Comparison of ENCODE assay signal across 8 mouse cellular contexts in genomic region chr13:31629321-31629851, GRCm38 (mm10). TPM values are rescaled to one million over a fixed set of nuclear protein-coding genes. Genes with fewer than 3 reads are reported as not detected.
DNase-seq lines count a peak whose midpoint lies in the region; ATAC-seq and TF ChIP-seq lines count a peak whose summit lies in the region.

No protein-coding gene starts in this region.

- H3K9me3 ChIP-seq in forebrain, postnatal 0 days (ENCODE audit: low read length) = no peaks in the 10 kb centered on the region
- no peaks in the 10 kb centered on the region for H3K9me3 ChIP-seq in liver, embryonic 12.5 days (replicated peaks)

- DNase-seq in heart, adult 11 months = peak; percentile 89
- no peak for DNase-seq in heart, adult 9 months (ENCODE audit: low spot score in 2 of 2)
- DNase-seq in Muller cell, postnatal 12 days (ENCODE audit: inconsistent ontology term) = peak; percentile 55
- DNase-seq in forebrain, postnatal 0 days = no peak
- DNase-seq in cerebellum, adult 11 months = no peak
- no peak for DNase-seq in right cerebral cortex, adult 18-20 months

- H3K4me2 ChIP-seq in forebrain, postnatal 0 days (ENCODE audit: low read depth) = peak overlapping the region; percentile 49
- peak overlapping the region; percentile 60 for H3K4me2 ChIP-seq in liver, embryonic 12.5 days

- peak overlapping the region; percentile 32 for H3K4me3 ChIP-seq in forebrain, postnatal 0 days (ENCODE audit: low read depth, low read length)
- peak overlapping the region; percentile 35 for H3K4me3 ChIP-seq in liver, embryonic 12.5 days
- H3K4me3 ChIP-seq in olfactory bulb, adult 2 months (ENCODE audit: insufficient read depth, low read depth, low read length) = peak overlapping the region; percentile 28

- under 1% methylated on average over 40 of the region's 40 CpGs for WGBS in forebrain, postnatal 0 days
- WGBS in liver, embryonic 12.5 days (ENCODE audit: insufficient replicate concordance) = 2% methylated on average over 40 of the region's 40 CpGs
- 2% methylated on average over 40 of the region's 40 CpGs for WGBS in olfactory bulb, adult 2 months

- H3K36me3 ChIP-seq in forebrain, postnatal 0 days (ENCODE audit: insufficient read depth) = no peaks in the 10 kb centered on the region
- H3K36me3 ChIP-seq in liver, embryonic 12.5 days = no peaks in the 10 kb centered on the region

- 0 out of 2 replicates have a peak, but pooled peaks cover 7% of the 10 kb centered on the region for H3K4me1 ChIP-seq in forebrain, postnatal 0 days (ENCODE audit: insufficient read depth)
- peaks cover 5% of the 10 kb centered on the region; the same call in 1 of the 2 replicates for H3K4me1 ChIP-seq in liver, embryonic 12.5 days
- H3K4me1 ChIP-seq in olfactory bulb, adult 2 months (ENCODE audit: control insufficient read depth, insufficient read depth, low read length) = peaks cover 27% of the 10 kb centered on the region

- ATAC-seq in forebrain, postnatal 0 days = no peak
- no peak for ATAC-seq in liver, embryonic 12.5 days

- peak overlapping the region; percentile 35; the same call in 1 of the 2 replicates for H3K9ac ChIP-seq in forebrain, postnatal 0 days
- H3K9ac ChIP-seq in liver, embryonic 12.5 days = no peak overlapping the region

- TF ChIP-seq CTCF in forebrain, postnatal 0 days (IDR thresholded peaks at IDR 0.05; ENCODE audit: low read depth) = 0 out of 2 replicates have a peak, but pooled peaks have one; percentile 1
- no peak for TF ChIP-seq CTCF in olfactory bulb, adult 2 months (IDR thresholded peaks at IDR 0.05; ENCODE audit: insufficient read depth, low read depth, low read length)

- peaks cover 82% of the 10 kb centered on the region for H3K27me3 ChIP-seq in forebrain, postnatal 0 days (ENCODE audit: insufficient read depth, low read length)
- peaks cover 93% of the 10 kb centered on the region for H3K27me3 ChIP-seq in liver, embryonic 12.5 days (replicated peaks)

- no peak for TF ChIP-seq POLR2A in olfactory bulb, adult 2 months (IDR thresholded peaks at IDR 0.05; ENCODE audit: insufficient read depth, low read depth, low read length)

- no peak overlapping the region for H3K27ac ChIP-seq in forebrain, postnatal 0 days (ENCODE audit: low read depth, low read length)
- no peak overlapping the region for H3K27ac ChIP-seq in liver, embryonic 12.5 days
- no peak overlapping the region for H3K27ac ChIP-seq in olfactory bulb, adult 2 months (ENCODE audit: insufficient read depth, low read depth, low read length)

RNA-seq across cellular contexts. Expression of gene Foxf2, which starts 3.8 kb away (rescaled TPM):
- 4.6 and 7.8 TPM in 2 replicates for total RNA-seq in forebrain, postnatal 0 days (2014; rRNA removed)
- 4.1 and 5.7 TPM in 2 replicates for polyA plus RNA-seq in forebrain, postnatal 0 days (2015; fragmentation: Nextera tagmentation; extraction: Ambion mirVana)
- polyA plus RNA-seq in liver, embryonic 12.5 days (2016; fragmentation: Nextera tagmentation; extraction: Ambion mirVana) = 0.28 and 0.45 TPM in 2 replicates
- polyA plus RNA-seq in olfactory bulb, adult 2 months (2012; ENCODE audit: insufficient read depth, insufficient read length, low replicate concordance, missing spikeins) = not detected in 2 replicates

Comparison
In these comparisons a context has a peak if more than half of its experiments do, and no peak if none do; other contexts are left out.
1. DNase-seq: peak in heart, adult 11 months (single experiment) and Muller cell, postnatal 12 days (single experiment); none in heart, adult 9 months (0 of 2), forebrain, postnatal 0 days (single experiment), cerebellum, adult 11 months (single experiment) and right cerebral cortex, adult 18-20 months (single experiment).
2. Peak in every context shown above with its lines, with median percentiles within 50 percentile points of each other: H3K4me3 ChIP-seq.